Mouse (Mus musculus) heart, postnatal 0 days (tissue): Measurements from ENCODE around the gene Hspg2.

ENCODE experiments used
- CTCF ChIP-seq: IDR thresholded peaks from 2 replicates; pipeline ENCODE4 v1.5.1; 2016; ENCODE audit warnings: antibody characterized with exemption, control low read depth, low read depth
- EP300 ChIP-seq: IDR thresholded peaks from 2 replicates; pipeline ENCODE4 v1.6.1; 2016; ENCODE audit warnings: antibody characterized with exemption, low read depth

DNA sequence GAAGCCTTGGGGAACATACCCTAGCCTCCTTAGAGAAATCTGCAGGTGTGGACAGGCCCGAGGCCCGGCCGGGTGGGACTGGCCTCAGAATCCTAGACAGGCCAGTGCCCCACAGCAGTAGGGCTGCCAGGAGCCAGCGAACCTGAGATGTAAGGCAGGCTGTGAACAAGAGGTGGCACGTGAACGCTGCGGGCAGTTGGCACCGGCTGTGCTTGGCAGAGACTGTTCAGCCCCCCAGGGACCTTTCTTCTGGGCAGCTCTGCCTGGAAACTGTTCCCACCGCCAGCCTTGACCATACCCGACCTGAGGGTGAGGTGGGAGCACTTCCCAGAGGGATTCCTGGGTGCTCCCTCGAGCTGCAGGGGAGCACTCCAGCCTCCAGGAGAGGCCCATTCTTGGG, 24.0 kb downstream of the Hspg2 start:
- TF ChIP-seq CTCF, result no peak
- TF ChIP-seq EP300, result no peak
